Mouse (Mus musculus): Measurements from ENCODE around the gene Znrf4.
"Not testable (repeated sequence)": the region's sequence is repeated elsewhere in the genome, so short reads cannot be mapped to it uniquely, and the experiment has no call there.

Znrf4 gene

DNA sequence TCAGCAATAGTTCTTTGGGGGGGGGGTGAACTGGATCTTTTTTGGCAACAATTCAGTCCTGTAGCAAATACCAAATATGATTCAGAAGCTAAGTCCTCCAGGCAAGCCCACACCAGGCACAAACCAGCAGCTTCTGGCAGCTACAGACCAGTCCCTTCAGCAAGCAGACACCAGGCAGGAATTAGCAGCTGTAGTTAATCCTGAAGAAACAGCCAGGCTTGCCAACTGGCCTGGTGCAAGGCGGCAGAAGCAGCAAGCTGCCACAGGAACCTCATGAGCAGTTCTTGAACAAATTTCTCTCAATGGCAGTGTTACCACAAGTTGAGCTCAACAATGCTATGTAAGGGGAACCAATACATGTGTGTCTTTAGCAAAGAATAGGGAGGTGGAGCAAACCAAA, 10.5 kb upstream of the Znrf4 start:
- no peak for DNase-seq

DNA sequence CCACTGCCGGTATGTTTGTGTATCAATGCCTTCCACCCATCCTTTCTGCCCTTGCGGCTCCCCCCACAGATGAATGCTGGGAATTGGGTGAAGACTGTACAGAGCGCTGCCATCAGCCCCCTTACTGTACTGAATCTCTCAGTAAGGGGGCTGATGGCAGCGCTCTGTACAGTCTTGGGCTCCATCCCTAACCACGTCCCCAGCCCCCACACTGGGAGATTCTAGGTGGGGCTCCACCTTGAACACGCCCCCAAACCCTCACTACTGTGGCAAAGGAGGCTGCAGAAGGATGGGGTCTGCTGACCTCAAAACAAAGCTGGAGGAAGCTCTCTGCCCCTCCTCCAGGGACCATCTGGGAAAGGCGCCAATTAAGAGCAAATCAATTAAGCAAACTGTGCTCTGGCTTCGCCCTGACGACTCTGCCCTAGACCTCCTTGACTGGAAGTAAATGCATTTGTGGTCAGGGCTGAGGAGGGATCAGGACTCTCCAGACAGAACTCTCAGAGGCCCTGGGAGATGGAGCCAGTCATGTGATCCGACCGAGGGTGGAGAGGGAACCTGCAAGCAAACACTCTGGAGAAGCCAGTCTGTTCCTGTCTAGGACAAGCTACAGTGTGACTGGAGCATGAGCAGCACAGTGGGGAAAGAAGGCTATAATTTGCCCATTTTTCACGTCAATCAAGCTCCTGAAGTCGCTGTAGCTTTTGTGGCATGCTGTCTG, 3.6 kb upstream of the Znrf4 start:
- no peak for DNase-seq

DNA sequence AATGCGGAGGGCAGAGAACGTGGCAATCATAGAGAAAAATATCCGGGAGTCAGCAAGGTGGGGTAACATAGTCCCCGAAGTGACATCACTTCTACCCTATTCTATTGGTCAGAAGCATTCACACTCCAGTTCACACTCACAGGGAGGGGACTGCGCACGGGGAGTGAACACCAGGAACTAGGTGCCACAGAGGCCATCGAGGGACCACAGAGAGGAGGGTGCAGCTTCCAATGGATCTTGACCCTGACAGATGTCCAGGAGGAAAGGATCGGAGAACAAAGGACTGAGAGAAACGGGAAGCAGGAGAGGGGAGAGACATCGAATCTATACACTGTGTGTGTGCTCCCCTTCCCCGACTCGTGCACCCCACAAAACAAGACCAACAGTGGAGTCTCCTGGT, 2.7 kb upstream of the Znrf4 start:
- DNase-seq, result no peak

DNA sequence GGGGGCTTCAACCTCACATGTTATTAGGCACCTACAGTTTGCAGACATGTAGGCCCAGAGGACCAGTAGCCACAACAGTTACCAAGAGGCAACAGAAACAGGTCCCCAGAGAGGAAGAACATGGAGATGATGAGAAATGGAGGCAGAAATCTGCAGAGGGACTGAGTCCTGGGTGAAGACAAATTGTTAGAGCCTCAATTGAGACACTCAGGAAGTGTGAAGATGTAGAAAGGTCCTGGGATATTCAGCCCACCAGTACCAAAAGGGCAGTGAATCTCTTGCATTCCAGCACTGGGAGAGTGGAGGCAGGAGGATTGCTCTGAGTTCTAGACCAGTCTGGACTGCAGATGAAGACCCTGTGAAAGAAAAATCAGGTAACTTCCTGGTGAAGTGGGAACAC, 2.1 kb upstream of the Znrf4 start:
- no peak for DNase-seq

DNA sequence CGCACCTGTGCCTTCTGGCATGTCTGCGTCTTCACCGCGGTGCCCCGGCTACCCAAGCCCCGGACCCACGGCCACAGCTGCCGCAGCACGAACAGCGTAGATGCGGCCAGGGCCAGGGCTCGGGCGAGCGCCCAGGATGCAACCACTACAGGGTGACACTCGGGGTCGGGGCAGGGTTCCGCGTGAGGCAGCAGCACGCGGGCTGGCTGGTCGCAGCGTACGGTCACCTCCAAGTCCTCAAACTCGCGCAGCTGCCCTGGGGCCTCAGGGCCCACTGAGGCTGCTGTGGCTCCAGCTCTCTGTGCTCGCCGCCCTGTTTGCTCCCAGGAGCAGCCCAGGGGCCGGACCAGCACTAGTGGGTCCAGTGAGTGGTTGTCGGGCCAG, 532 bp downstream of the Znrf4 start:
- no peak for DNase-seq

DNA sequence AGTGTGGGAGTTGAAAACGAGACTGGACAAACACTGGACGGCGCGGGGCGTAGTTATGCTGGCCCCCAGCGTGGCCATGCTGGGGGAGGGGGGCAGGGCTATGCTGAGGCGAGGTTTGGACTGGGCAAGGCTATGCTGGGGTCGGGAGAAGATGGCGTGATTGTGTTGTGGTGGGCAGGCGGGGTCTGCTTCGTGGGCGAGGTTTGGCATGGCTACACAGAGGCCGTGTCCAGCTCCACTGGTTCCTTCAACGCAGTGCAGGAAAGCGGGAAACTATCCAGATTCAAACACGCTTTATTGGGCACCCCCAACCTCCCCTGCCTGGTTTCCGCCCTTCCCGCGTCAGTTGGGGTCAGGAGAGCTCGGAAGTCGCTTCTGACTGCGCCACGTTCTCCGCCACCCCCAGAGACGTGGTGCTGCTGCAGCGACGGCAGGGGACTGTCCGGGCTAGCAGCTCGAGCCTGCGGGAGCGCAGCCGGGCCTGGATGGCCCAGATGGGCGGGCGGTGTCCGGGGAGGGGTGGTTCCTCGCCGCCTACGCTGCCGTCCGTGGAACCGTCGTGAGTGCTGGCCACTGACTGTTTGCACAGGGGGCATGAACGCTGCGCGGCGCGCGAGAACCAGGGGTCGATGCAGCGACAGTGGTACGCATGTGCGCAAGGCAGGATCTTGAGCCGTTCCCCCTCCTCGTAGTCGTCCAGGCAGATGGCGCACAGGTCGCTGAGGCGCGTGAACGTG, 1.1 kb downstream of the Znrf4 start:
- no peak for DNase-seq

DNA sequence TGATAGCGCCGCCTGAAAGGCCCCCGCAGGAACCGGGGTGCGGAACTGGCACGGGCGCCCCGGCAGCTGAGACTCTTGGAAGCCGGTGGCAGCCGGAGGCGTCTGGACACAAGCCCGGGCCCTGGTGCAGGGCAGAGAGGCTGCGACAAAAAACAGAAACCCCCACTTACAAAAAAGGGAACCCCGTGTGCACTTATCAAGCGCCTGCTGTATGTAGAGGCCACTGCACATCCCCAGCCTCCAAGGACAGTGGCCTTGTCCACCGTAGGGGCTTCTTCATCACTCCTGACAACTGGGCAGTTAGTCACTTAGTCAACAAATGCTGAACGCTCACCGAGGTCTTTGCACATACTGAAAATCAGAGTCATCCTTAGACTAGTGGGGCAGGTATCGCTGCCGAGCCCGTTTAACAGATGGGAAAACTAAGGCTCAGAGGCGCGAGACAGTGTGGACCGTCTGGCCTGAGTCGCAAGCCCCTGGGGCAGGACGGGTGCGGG, 1.7 kb downstream of the Znrf4 start:
- no peak for DNase-seq

DNA sequence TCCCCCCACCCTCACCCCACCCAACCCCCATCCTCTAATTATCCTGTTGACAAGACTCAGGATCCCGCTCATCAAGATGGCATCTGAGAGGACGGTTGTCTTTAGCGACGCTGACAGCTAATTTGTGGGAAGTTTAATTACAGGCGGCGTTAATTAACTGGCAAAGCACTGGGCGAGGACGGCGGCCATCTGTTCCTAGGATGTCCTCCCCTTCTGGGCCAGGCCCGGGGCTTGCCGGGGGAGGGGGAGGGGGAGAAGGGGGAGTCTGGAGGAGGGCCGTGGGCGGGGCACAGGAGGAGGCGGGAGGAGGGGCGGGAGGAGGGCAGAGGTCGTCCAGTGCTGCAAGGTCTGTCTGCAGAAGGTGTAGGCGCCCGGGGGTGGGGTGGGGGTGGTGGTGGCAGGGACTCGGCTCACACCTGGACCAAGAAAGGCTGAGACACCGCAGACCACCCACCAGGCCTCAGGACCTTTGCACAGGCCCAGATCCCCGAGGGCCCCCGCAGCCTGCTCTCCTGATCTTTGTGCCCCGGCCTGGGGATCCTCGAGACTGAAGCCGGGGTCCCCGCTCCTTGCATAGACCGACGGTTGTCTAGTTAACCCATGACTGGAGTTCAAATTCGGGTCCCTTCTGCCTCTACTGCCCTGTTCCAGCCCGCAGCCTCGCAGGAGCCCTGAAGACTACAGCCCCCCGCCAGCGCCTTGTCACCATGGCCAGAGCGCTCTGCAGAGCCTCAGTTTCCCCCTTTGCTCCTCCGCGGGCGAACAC, 2.3 kb downstream of the Znrf4 start:
- no peak for DNase-seq

DNA sequence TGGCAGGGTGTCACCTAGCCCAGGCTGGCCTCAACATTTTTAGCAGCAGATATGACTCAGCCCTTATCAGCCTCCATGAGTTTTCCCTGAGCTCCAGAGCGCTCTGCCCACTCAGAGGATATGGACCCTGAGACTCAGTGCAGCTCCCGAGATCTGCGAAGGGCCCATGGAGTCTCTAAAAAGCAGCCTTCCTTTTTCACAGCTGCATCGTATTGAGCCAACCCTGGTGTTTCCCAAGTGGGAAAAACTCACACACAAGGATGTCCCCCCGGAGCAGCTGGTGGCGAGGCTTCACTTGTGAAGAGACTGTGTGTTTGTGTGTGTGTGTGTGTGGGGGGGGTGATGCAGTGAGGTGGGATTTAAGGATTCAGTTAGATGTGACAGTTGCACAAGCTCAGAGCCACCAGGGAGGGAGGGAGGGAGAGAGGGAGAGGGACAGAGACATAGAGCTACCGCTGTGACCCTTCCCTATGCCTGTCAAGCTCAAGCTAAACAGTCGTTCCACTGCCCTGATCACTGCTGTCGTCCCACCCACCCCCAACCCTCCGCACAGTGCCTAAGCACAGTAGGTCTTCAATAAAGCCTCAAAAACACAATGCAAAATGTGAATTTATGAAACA, 3.1 kb downstream of the Znrf4 start:
- DNase-seq, result no peak

DNA sequence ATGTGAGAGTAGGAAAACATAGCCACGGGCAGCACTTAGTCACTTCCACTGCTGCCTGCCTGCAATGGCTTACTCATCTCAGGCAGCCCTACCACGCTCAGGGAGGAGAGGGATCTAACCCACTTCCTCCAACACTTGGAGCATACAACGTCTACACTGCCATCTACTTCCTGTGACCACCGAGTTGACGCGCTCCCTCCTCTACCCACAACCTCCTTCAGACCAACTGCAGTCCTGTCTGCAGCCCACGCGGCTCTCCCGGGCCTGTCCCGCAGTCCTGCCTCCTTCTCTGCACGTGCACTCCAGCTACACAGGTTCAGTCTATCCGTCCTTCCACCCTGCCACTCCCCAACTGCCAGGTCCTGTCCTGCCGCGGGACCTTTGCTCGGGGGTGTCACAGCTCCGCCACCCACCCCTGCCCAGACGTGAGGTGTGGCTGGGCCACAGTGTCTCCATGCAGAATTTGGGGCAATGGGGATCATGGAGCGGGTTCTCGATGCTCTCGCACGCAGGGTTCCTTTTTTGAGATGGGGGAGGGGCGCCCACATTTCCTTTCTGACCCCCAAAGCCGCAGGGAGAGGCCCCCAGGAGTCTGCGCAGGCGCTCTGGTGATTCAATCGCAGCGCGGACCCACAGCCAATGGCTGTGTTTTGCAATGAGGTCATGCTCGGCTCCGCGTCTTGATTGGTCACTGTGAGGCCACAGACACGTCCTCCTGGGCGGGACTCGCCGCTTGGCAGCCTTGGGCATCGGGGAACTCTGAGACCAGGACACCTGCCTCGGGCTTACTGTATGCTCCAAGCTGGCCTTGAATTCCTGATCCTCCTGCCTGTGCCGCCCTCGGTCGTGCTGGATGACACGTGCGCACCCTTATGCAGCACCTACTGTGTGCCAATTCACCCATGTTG, 4.8 kb downstream of the Znrf4 start:
- peak; percentile 95 for DNase-seq

DNA sequence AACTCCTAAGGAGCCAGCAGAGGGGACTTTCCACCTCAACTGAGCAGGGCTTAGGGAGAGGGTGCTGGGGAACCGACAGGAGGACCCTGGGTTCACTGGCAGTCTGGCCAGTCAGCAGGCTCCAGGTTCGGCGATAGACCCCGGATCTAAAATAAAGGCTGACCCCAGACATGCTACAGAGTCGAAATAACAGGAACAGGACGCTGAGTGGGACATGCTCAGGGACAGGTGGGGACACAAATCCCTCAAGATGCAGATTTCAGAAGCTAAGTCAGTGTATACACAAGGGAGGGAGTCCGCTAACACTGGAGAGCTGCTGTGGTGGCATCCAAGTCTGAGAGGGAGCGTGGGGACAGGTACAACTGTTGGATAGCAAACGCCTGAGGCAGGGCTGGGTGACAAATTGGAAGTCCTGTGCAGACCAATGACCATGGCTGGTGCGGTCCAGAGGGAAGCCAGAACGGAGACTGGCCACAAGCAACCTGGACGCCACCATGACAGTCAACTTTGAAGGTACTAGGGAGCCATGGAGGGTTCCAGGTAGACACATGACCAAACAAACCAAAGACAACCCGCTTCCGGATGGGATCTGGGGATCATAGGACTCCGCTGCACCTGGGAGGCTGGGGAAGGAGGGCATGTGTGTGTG, 5.7 kb downstream of the Znrf4 start:
- no peak for DNase-seq

DNA sequence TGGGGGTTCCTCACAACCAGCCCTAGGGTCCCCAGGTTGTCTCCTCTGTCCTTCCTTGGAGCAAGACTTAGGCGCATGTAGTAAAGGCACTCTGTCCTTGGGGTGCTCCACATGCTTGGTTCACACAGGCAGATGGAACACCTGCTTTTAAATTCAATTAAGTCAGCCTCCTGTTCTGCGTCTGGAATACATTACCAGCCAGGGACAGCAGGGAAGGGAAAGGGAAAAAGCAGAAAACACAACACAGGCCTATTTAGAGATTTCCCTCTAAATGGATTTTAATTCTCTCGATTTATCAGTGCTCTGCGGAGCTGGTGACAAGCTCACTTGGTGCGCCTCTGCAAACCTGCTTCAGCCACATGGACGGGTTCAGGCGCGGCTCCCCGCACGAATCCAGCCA, 6.8 kb downstream of the Znrf4 start:
- DNase-seq, result no peak

DNA sequence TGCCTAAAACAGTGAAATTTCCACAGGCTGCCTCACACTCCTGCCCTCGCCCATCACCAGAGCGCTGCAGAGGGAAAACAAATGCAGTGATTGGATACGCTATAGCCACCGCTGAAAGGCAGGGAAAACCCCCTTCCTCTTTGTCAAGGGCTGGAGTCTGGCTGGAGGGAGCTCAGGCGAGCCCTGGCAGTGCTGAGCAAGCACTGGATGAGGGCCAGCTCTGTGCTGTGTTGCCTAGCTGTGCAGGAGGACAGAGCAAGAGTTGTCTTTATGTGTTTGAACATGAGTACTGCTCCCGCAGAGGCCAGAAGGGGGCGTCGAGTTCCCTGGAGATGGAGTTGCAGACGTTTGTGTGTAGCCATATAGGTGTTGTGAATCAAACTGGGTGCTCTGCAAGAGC, 9.7 kb downstream of the Znrf4 start:
- peak; percentile 18 for DNase-seq

DNA sequence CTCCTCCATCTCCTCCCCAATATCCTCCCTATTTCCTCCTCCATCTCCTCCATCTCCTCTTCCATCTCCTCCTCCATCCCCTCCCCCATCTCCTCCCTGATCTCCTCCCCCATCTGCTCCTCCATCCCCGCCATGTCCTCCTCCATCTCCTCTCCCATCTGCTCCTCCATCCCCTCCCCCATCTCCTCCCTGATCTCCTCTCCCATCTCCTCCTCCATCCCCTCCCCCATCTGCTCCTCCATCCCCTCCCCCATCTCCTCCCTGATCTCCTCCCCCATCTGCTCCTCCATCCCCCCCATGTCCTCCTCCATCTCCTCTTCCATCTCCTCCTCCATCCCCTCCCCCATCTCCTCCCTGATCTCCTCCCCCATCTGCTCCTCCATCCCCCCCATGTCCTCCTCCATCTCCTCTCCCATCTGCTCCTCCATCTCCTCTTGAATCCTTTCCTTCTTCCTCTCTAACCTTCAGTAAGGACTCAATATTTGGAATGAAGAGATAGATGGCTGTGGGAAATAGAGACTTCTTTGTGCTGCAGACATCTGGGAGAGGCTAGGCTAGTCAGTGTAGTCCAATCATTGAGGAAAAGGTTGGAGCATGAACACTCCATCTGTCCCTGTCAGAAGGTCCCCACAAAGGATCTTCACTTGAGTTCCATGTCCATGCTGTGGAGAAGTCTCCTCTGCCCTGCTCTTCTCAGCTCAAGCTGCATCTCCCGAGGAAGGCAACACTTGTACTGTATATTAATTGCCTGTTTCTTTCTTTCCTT, 10.4 kb downstream of the Znrf4 start:
- DNase-seq, result not testable (repeated sequence)

DNA sequence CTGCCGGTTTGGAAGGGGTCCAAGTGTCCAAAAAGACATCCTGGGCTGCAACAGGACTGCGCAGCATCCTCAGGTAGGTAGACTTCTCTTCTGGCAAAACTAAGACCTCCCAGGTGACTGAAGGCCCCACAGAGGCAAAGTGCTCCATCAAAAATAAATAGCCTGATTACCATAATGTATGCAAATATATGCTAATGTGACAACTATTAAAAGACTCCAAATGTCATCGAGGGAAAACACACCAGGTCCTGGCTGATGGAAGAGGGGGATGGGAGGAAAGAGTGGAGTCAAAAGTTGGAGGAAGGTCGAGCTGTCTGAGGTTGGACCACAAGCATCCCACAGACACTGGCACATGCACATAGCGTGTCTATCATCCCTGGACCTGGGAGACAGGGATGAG, 13.0 kb downstream of the Znrf4 start:
- no peak for DNase-seq

DNA sequence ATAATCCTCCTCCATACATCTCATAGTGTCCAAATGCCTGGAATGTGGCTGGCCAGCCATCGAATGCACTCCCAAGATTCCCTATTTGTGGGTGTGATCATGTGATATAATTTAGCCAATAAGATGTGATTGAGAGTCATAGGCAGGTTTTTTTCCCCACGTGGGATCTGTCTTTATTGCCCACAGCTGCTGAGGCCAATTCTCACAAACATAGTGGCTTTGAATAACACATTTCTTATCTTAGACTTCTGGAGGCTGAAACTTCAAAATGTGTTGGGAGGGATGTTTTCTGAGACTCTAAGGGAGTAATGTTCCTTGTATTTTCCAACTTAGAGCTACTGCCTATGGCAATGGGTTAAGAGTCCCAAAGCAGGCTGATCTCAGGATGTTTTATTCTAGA, 17.8 kb downstream of the Znrf4 start:
- no peak for DNase-seq

DNA sequence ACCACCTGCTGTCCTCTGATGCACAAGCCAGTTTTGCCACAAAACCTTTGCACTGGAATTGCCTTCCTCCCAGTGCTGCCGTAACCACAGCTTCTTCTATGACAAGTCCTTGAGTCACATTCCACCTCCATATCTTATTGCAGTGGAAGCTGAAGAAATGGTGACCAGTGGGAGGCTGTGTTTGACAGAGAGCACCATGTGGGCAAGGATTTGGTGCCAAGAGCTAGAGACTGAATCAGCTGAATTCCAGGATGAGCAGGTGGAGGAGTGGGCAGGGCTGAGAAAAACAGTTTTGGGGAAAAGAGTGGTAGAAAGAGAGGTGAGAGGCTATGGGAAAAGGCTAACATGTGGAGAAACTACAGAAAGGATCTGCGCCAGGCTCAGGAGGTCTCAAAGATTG, 18.4 kb downstream of the Znrf4 start:
- no peak for DNase-seq

DNA sequence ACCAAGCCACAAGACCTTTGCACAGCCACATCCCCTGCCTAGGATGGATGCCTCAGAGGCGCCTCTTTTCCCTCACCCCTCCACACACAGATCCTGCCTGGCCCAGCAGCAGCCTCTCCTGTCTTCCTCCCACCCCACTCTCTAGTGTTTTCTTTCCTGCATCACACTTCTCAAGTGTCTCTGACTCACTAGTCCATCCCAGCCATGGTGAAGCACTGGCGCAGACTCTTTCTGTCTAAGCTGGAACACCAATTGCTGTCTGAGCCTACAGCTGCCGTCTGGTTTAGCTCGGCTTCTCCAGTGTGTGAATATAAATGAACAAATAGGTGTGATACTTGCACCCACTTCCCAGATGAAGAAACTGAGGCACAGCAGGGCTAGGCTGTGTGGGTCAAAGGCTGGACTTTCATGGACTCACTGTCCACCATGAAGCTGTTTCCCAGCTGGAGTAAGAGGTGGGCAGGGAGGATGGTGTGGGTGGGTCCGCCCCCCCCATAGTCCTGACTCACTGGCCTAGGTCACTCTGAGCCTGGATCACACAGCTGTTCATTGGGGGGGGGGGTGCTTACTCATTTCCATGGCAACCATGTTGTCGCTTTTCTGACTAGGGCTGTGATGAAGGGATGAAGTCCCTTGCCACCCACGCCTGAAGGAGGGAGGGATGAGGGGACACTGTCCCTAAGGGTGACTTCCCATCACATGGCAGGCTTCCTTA, 21.6 kb downstream of the Znrf4 start:
- DNase-seq, result no peak

DNA sequence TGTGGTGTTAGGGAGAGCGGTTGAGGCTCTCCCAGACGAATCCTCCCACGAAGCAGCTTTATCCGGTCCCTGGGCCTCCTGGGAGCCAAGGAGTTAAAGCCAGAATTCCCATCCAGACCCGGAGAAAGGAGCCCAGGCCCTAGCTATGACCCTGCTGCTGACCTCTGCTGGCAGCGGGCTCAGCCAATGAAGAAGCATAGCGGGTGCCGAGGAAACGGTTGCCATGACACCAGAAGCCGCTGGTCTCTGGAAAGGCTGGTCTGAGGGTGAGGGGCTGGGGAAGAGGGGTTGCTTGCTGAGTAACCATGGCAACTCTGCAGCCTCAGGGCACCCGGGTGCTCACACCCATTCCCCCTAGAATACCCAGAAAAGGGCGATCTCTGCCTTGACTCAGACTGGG, 24.2 kb downstream of the Znrf4 start:
- no peak for DNase-seq

DNA sequence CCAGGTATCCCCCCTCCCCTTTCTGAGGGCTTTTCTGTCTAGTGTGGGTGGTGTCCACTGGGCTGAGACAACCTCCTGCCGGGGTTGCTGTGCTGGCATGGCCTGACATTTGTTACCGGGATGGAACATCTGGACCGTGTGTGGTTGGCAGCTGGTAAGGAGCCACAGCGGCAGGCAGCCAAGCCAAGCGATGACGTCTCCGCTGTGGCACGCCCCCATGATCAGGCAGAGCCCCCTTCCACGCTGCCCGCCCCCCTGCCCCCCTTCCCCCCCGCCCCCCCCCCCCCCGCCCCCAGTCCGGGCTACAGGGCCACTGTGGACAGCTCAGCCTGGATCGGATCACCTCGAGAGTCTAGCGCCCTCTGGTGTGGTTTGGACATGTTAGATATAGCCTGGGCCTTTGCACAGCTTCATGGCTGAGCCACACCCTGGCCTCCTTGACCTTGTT, 24.8 kb downstream of the Znrf4 start:
- DNase-seq, result peak; percentile 50

Measured in thymus, postnatal 25 days (tissue).